Mouse (Mus musculus) midbrain, embryonic 15.5 days (tissue): ENCODE results near the gene Cspg4. TPM values are rescaled to one million over a fixed set of nuclear protein-coding genes. Genes with fewer than 3 reads are reported as not detected.

ENCODE experiments used
- ATAC-seq: fragments of 200-750 bp; cut with Nextera tagmentation; replicated peaks from 2 replicates; pipeline ENCODE4 v1.8.0; 2017; ENCODE audit warnings: moderate TSS enrichment
- H3K27ac ChIP-seq: fragments of 300-500 bp; sonication (generic); 2 replicates; pipeline ENCODE4 v1.5.1; 2015; ENCODE audit warnings: mild to moderate bottlenecking, inconsistent platforms
- H3K27me3 ChIP-seq: fragments of 300-500 bp; sonication (generic); replicated peaks from 2 replicates; pipeline ENCODE4 v1.6.1; 2015; ENCODE audit warnings: inconsistent platforms
- H3K36me3 ChIP-seq: fragments of 300-500 bp; sonication (generic); replicated peaks from 2 replicates; pipeline ENCODE4 v1.6.1; 2015; ENCODE audit warnings: inconsistent platforms
- H3K4me1 ChIP-seq: fragments of 300-500 bp; sonication (generic); 2 replicates; pipeline ENCODE4 v1.6.1; 2015; ENCODE audit warnings: inconsistent platforms
- H3K4me2 ChIP-seq: fragments of 300-500 bp; sonication (generic); 2 replicates; pipeline ENCODE4 v1.6.1; 2015; ENCODE audit warnings: inconsistent platforms, mild to moderate bottlenecking, moderate library complexity
- H3K4me3 ChIP-seq: fragments of 300-500 bp; sonication (generic); 2 replicates; pipeline ENCODE4 v1.5.1; 2015; ENCODE audit warnings: mild to moderate bottlenecking, inconsistent platforms
- H3K9ac ChIP-seq: fragments of 300-500 bp; sonication (generic); 2 replicates; pipeline ENCODE4 v1.6.1; 2015; ENCODE audit warnings: mild to moderate bottlenecking, inconsistent platforms
- H3K9me3 ChIP-seq: fragments of 300-500 bp; sonication (generic); 2 replicates; pipeline ENCODE4 v1.6.1; 2016; ENCODE audit warnings: inconsistent platforms
- WGBS: fragments of 180-500 bp; shearing (Covaris S2); methylation state at CpG from one replicate; pipeline ENCODE4 v1.1.7; 2015; ENCODE audit warnings: mixed read lengths; 5-methylcytosine and 5-hydroxymethylcytosine counted together
- polyA plus RNA-seq: library from polyadenylated mRNA; unstranded; fragments of >200 nt; fragmentation: Nextera tagmentation; extraction: Ambion mirVana; gene quantifications from 2 replicates; pipeline ENCODE4 v1.2.1, GENCODE M21; 2015

Cspg4 gene
- polyA plus RNA-seq, 1 experiment from 2014 or later, result 7.6 TPM

GRCm38 (mm10) chr9:56883470-56883869 is 18.6 kb downstream of the Cspg4 start:
- Histone ChIP-seq H3K4me3 (no peak overlapping the region), H3K9me3 (no peaks in the 10 kb centered on the region), H3K9ac (no peak overlapping the region), H3K4me1 (no peaks in the 10 kb centered on the region), H3K36me3 (no peaks in the 10 kb centered on the region), H3K27me3 (0 out of 2 replicates have a peak, but pooled peaks cover 2% of the 10 kb centered on the region), H3K4me2 (no peak overlapping the region), H3K27ac (no peak overlapping the region)
- WGBS, result 81% methylated on average over 7 of the region's 7 CpGs
- no peak for ATAC-seq

- H3K36me3 ChIP-seq, result no peaks in the 10 kb centered on the region
- no peak overlapping the region for H3K27ac ChIP-seq
- H3K9me3 ChIP-seq, result no peaks in the 10 kb centered on the region
- no peak overlapping the region for H3K4me2 ChIP-seq
- H3K27me3 ChIP-seq, result 0 out of 2 replicates have a peak, but pooled peaks cover 2% of the 10 kb centered on the region
- no peaks in the 10 kb centered on the region for H3K4me1 ChIP-seq
- H3K9ac ChIP-seq, result no peak overlapping the region
- no peak for ATAC-seq
- 85% methylated on average over 4 of the region's 4 CpGs for WGBS
- H3K4me3 ChIP-seq, result no peak overlapping the region
Measured at GRCm38 (mm10) chr9:56884328-56884727, 19.5 kb downstream of the Cspg4 start.

GRCm38 (mm10) chr9:56886113-56886512 is 21.3 kb downstream of the Cspg4 start:
- no peak for ATAC-seq
- Histone ChIP-seq H3K9me3 (no peaks in the 10 kb centered on the region), H3K9ac (no peak overlapping the region), H3K27me3 (peaks cover 7% of the 10 kb centered on the region; the same call in 1 of the 2 replicates), H3K4me3 (no peak overlapping the region), H3K4me2 (no peak overlapping the region), H3K27ac (no peak overlapping the region), H3K4me1 (peaks cover 4% of the 10 kb centered on the region; the same call in 1 of the 2 replicates), H3K36me3 (no peaks in the 10 kb centered on the region)
- 59% methylated on average over 13 of the region's 13 CpGs for WGBS

GRCm38 (mm10) chr9:56886601-56887000 is 21.8 kb downstream of the Cspg4 start:
- no peak for ATAC-seq
- WGBS, result 93% methylated on average over 15 of the region's 15 CpGs
- Histone ChIP-seq H3K4me3 (no peak overlapping the region), H3K9ac (no peak overlapping the region), H3K36me3 (no peaks in the 10 kb centered on the region), H3K4me2 (no peak overlapping the region), H3K4me1 (peaks cover 5% of the 10 kb centered on the region; the same call in 1 of the 2 replicates), H3K27me3 (peaks cover 7% of the 10 kb centered on the region; the same call in 1 of the 2 replicates), H3K27ac (no peak overlapping the region), H3K9me3 (no peaks in the 10 kb centered on the region)

- 92% methylated on average over 16 of the region's 16 CpGs for WGBS
- H3K4me3 ChIP-seq, result no peak overlapping the region
- no peaks in the 10 kb centered on the region for H3K9me3 ChIP-seq
- no peaks in the 10 kb centered on the region for H3K36me3 ChIP-seq
- H3K4me2 ChIP-seq, result no peak overlapping the region
- H3K9ac ChIP-seq, result no peak overlapping the region
- no peak for ATAC-seq
- H3K27ac ChIP-seq, result no peak overlapping the region
- H3K27me3 ChIP-seq, result peaks cover 11% of the 10 kb centered on the region; the same call in 1 of the 2 replicates
- peaks cover 8% of the 10 kb centered on the region; the same call in 1 of the 2 replicates for H3K4me1 ChIP-seq
Measured at GRCm38 (mm10) chr9:56887581-56887980, 22.7 kb downstream of the Cspg4 start.

- peaks cover 11% of the 10 kb centered on the region for H3K27me3 ChIP-seq
- WGBS, result 6% methylated on average over 14 of the region's 14 CpGs
- peak overlapping the region; percentile 30 for H3K4me3 ChIP-seq
- no peak overlapping the region for H3K27ac ChIP-seq
- H3K4me2 ChIP-seq, result peak overlapping the region; percentile 59
- H3K9me3 ChIP-seq, result no peaks in the 10 kb centered on the region
- peak; percentile 65 for ATAC-seq
- H3K4me1 ChIP-seq, result peaks cover 13% of the 10 kb centered on the region
- peak overlapping the region; percentile 38 for H3K9ac ChIP-seq
- no peaks in the 10 kb centered on the region for H3K36me3 ChIP-seq
Measured at GRCm38 (mm10) chr9:56889817-56890216, 25.0 kb downstream of the Cspg4 start.

- WGBS, result 70% methylated on average over 11 of the region's 11 CpGs
- H3K36me3 ChIP-seq, result no peaks in the 10 kb centered on the region
- H3K4me1 ChIP-seq, result peaks cover 13% of the 10 kb centered on the region
- no peak for ATAC-seq
- H3K4me3 ChIP-seq, result no peak overlapping the region
- no peak overlapping the region for H3K27ac ChIP-seq
- H3K27me3 ChIP-seq, result peaks cover 9% of the 10 kb centered on the region
- H3K4me2 ChIP-seq, result no peak overlapping the region
- H3K9me3 ChIP-seq, result no peaks in the 10 kb centered on the region
- H3K9ac ChIP-seq, result no peak overlapping the region
Measured at GRCm38 (mm10) chr9:56890522-56891250, 25.9 kb downstream of the Cspg4 start.

GRCm38 (mm10) chr9:56891517-56892011 is 26.7 kb downstream of the Cspg4 start:
- 27% methylated on average over 12 of the region's 12 CpGs for WGBS
- Histone ChIP-seq H3K27me3 (peaks cover 9% of the 10 kb centered on the region), H3K4me2 (peak overlapping the region; percentile 49), H3K4me1 (peaks cover 13% of the 10 kb centered on the region), H3K36me3 (no peaks in the 10 kb centered on the region), H3K27ac (no peak overlapping the region), H3K4me3 (peak overlapping the region; percentile 17), H3K9ac (peak overlapping the region; percentile 35), H3K9me3 (no peaks in the 10 kb centered on the region)
- peak; percentile 64 for ATAC-seq

- Histone ChIP-seq H3K27me3 (peaks cover 9% of the 10 kb centered on the region), H3K9ac (peak overlapping the region; percentile 35; the same call in 1 of the 2 replicates), H3K9me3 (no peaks in the 10 kb centered on the region), H3K4me1 (peaks cover 13% of the 10 kb centered on the region), H3K4me3 (no peak overlapping the region), H3K4me2 (no peak overlapping the region), H3K36me3 (no peaks in the 10 kb centered on the region), H3K27ac (no peak overlapping the region)
- 84% methylated on average over 10 of the region's 10 CpGs for WGBS
- ATAC-seq, result no peak
Measured at GRCm38 (mm10) chr9:56892111-56892510, 27.3 kb downstream of the Cspg4 start.

GRCm38 (mm10) chr9:56893313-56893712 is 28.5 kb downstream of the Cspg4 start:
- no peak overlapping the region for H3K27ac ChIP-seq
- no peak for ATAC-seq
- no peak overlapping the region for H3K4me2 ChIP-seq
- H3K27me3 ChIP-seq, result peaks cover 9% of the 10 kb centered on the region
- no peaks in the 10 kb centered on the region for H3K36me3 ChIP-seq
- H3K4me3 ChIP-seq, result no peak overlapping the region
- peaks cover 13% of the 10 kb centered on the region for H3K4me1 ChIP-seq
- H3K9me3 ChIP-seq, result no peaks in the 10 kb centered on the region
- 56% methylated on average over 8 of the region's 8 CpGs for WGBS
- no peak overlapping the region for H3K9ac ChIP-seq

GRCm38 (mm10) chr9:56894006-56894405 is 29.2 kb downstream of the Cspg4 start:
- Histone ChIP-seq H3K36me3 (no peaks in the 10 kb centered on the region), H3K9ac (no peak overlapping the region), H3K4me2 (no peak overlapping the region), H3K27ac (no peak overlapping the region), H3K4me3 (no peak overlapping the region), H3K27me3 (peaks cover 9% of the 10 kb centered on the region), H3K4me1 (peaks cover 13% of the 10 kb centered on the region), H3K9me3 (no peaks in the 10 kb centered on the region)
- 10% methylated on average over 3 of the region's 3 CpGs for WGBS
- ATAC-seq, result no peak

- WGBS, result 90% methylated on average over 12 of the region's 12 CpGs
- no peak overlapping the region for H3K27ac ChIP-seq
- H3K9ac ChIP-seq, result no peak overlapping the region
- peaks cover 4% of the 10 kb centered on the region; the same call in 1 of the 2 replicates for H3K27me3 ChIP-seq
- ATAC-seq, result no peak
- H3K36me3 ChIP-seq, result no peaks in the 10 kb centered on the region
- H3K9me3 ChIP-seq, result no peaks in the 10 kb centered on the region
- no peak overlapping the region for H3K4me2 ChIP-seq
- peaks cover 6% of the 10 kb centered on the region for H3K4me1 ChIP-seq
- H3K4me3 ChIP-seq, result no peak overlapping the region
Measured at GRCm38 (mm10) chr9:56896779-56897178, 31.9 kb downstream of the Cspg4 start.

- H3K4me1 ChIP-seq, result no peaks in the 10 kb centered on the region
- H3K36me3 ChIP-seq, result no peaks in the 10 kb centered on the region
- no peak overlapping the region for H3K9ac ChIP-seq
- no peak for ATAC-seq
- H3K4me2 ChIP-seq, result no peak overlapping the region
- H3K9me3 ChIP-seq, result no peaks in the 10 kb centered on the region
- WGBS, result 73% methylated on average over 11 of the region's 11 CpGs
- no peak overlapping the region for H3K4me3 ChIP-seq
- H3K27me3 ChIP-seq, result no peaks in the 10 kb centered on the region
- no peak overlapping the region for H3K27ac ChIP-seq
Measured at GRCm38 (mm10) chr9:56899409-56899808, 34.6 kb downstream of the Cspg4 start.
